Mouse (Mus musculus) cortical plate, adult 2 months (tissue): Measurements from ENCODE around the gene Nbea.

Experiments
- CTCF ChIP-seq: fragments of 200-500 bp; IDR thresholded peaks from 2 replicates; pipeline ENCODE4 v1.5.1; 2011; ENCODE audit warnings: mild to moderate bottlenecking, control low read depth, low read length; ENCODE audit not compliant: insufficient read depth; ENCODE audit errors: extremely low read depth
- POLR2A ChIP-seq: fragments of 200-500 bp; IDR thresholded peaks from 2 replicates; pipeline ENCODE4 v1.6.1; 2011; ENCODE audit warnings: mild to moderate bottlenecking, low read length, control low read depth; ENCODE audit not compliant: insufficient read depth; ENCODE audit errors: extremely low read depth

GRCm38 (mm10) chr3:55685627-55686026 is 497.9 kb downstream of the Nbea start:
- TF ChIP-seq CTCF (no peak), POLR2A (no peak)
